Mouse (Mus musculus) embryonic facial prominence, embryonic 15.5 days (tissue): ENCODE measurements at regions not wholly inside any gene's neighbourhood (a gene's known extent, or its start where the extent isn't known, plus 50 kb on each side); places are given as distances from the start of the nearest gene placed in this dataset.
"Not testable (repeated sequence)": the region's sequence is repeated elsewhere in the genome, so short reads cannot be mapped to it uniquely, and the experiment has no call there.

Source experiments
- ATAC-seq: fragments of 200-750 bp; cut with Nextera tagmentation; 2 replicates; pipeline ENCODE4 v1.8.0; 2017; ENCODE audit warnings: low read depth, moderate TSS enrichment; ENCODE audit not compliant: insufficient number of reproducible peaks, low FRiP score, low TSS enrichment
- H3K27ac ChIP-seq: fragments of 300-500 bp; sonication (generic); replicated peaks from 2 replicates; pipeline ENCODE4 v1.5.1; 2015; ENCODE audit warnings: mild to moderate bottlenecking, inconsistent platforms
- H3K27me3 ChIP-seq: fragments of 300-500 bp; sonication (generic); 2 replicates; pipeline ENCODE4 v1.6.1; 2015; ENCODE audit warnings: inconsistent platforms
- H3K36me3 ChIP-seq: fragments of 300-500 bp; sonication (generic); 2 replicates; pipeline ENCODE4 v1.6.1; 2015; ENCODE audit warnings: mild to moderate bottlenecking, inconsistent platforms
- H3K4me1 ChIP-seq: fragments of 300-500 bp; sonication (generic); 2 replicates; pipeline ENCODE4 v1.6.1; 2015; ENCODE audit warnings: inconsistent platforms
- H3K4me2 ChIP-seq: fragments of 300-500 bp; sonication (generic); replicated peaks from 2 replicates; pipeline ENCODE4 v1.6.1; 2015; ENCODE audit warnings: mild to moderate bottlenecking, inconsistent platforms
- H3K4me3 ChIP-seq: fragments of 300-500 bp; sonication (generic); replicated peaks from 2 replicates; pipeline ENCODE4 v1.5.1; 2015; ENCODE audit warnings: mild to moderate bottlenecking, inconsistent platforms
- H3K9ac ChIP-seq: fragments of 300-500 bp; sonication (generic); 2 replicates; pipeline ENCODE4 v1.6.1; 2015; ENCODE audit warnings: inconsistent platforms
- H3K9me3 ChIP-seq: fragments of 300-500 bp; sonication (generic); replicated peaks from 2 replicates; pipeline ENCODE4 v1.6.1; 2016; ENCODE audit warnings: inconsistent platforms
- WGBS: fragments of 180-500 bp; shearing (Covaris S2); methylation state at CpG from one replicate; pipeline ENCODE4 v1.1.7; 2015; 5-methylcytosine and 5-hydroxymethylcytosine counted together

GRCm38 (mm10) chr7:113038906-113039671 is 85.3 kb downstream of the Rassf10 start:
- H3K4me2 ChIP-seq: no peak overlapping the region
- H3K27me3 ChIP-seq: no peaks in the 10 kb centered on the region
- no peak overlapping the region for H3K27ac ChIP-seq
- no peaks in the 10 kb centered on the region for H3K4me1 ChIP-seq
- ATAC-seq: no peak
- no peak overlapping the region for H3K4me3 ChIP-seq
- WGBS: 63% methylated on average over 3 of the region's 3 CpGs
- H3K9ac ChIP-seq: no peak overlapping the region
- H3K36me3 ChIP-seq: no peaks in the 10 kb centered on the region
- no peaks in the 10 kb centered on the region for H3K9me3 ChIP-seq

- not testable (repeated sequence) for H3K27me3 ChIP-seq, H3K36me3 ChIP-seq, H3K4me2 ChIP-seq, H3K27ac ChIP-seq, ATAC-seq, H3K4me1 ChIP-seq, H3K4me3 ChIP-seq, H3K9me3 ChIP-seq, H3K9ac ChIP-seq
- WGBS: 65% methylated on average over 8 of the region's 8 CpGs
Measured at GRCm38 (mm10) chr7:113045613-113046159, 91.9 kb downstream of the Rassf10 start.

GRCm38 (mm10) chr7:113046406-113046805 is 92.6 kb downstream of the Rassf10 start:
- H3K27ac ChIP-seq: no peak overlapping the region

GRCm38 (mm10) chr7:113047583-113047982 is 93.8 kb downstream of the Rassf10 start:
- Histone ChIP-seq H3K27me3 (no peaks in the 10 kb centered on the region), H3K27ac (no peak overlapping the region; the same call in 1 of the 2 replicates), H3K36me3 (no peaks in the 10 kb centered on the region), H3K4me3 (no peak overlapping the region), H3K9ac (no peak overlapping the region), H3K4me1 (peaks cover 10% of the 10 kb centered on the region), H3K4me2 (no peak overlapping the region), H3K9me3 (no peaks in the 10 kb centered on the region)
- no peak for ATAC-seq
- WGBS: 66% methylated on average over 3 of the region's 3 CpGs

More at GRCm38 (mm10) chr7:113046406-113046805, 92.6 kb downstream of the Rassf10 start:
- ATAC-seq: no peak
- peaks cover 10% of the 10 kb centered on the region for H3K4me1 ChIP-seq
- 76% methylated on average over 4 of the region's 4 CpGs for WGBS
- H3K4me3 ChIP-seq: no peak overlapping the region
- no peaks in the 10 kb centered on the region for H3K9me3 ChIP-seq
- no peaks in the 10 kb centered on the region for H3K36me3 ChIP-seq
- no peak overlapping the region for H3K4me2 ChIP-seq
- H3K27me3 ChIP-seq: no peaks in the 10 kb centered on the region
- no peak overlapping the region for H3K9ac ChIP-seq

GRCm38 (mm10) chr7:113048097-113048795 is 94.5 kb downstream of the Rassf10 start:
- Histone ChIP-seq H3K4me3 (no peak overlapping the region), H3K4me2 (no peak overlapping the region), H3K9ac (no peak overlapping the region), H3K27me3 (no peaks in the 10 kb centered on the region), H3K4me1 (peaks cover 10% of the 10 kb centered on the region), H3K9me3 (no peaks in the 10 kb centered on the region), H3K27ac (no peak overlapping the region), H3K36me3 (no peaks in the 10 kb centered on the region)
- peak; percentile 63 for ATAC-seq
- 51% methylated on average over 4 of the region's 4 CpGs for WGBS

DNA sequence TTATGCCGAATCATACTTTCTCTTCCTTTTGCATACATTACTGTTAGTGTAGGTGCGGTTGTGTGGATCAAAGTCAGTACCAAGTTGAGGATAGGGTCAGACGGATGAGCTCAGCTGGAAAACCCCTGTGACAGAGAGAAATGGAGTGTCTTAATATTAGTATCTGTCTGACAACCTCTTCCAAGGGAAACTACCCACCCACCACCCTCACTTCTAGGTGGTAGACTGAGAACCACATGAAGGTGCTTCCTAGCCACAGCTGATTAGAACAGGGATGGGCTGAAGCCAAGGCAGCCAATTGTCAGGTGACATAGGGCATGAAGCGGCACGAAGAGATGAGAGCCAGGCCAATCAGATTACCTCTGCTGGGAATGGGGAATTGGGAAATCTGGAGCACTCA is 95.7 kb downstream of the Rassf10 start:
- no peaks in the 10 kb centered on the region for H3K9me3 ChIP-seq
- H3K27me3 ChIP-seq: no peaks in the 10 kb centered on the region
- no peaks in the 10 kb centered on the region for H3K36me3 ChIP-seq
- WGBS: 89% methylated on average over 5 of the region's 5 CpGs
- H3K4me2 ChIP-seq: no peak overlapping the region
- ATAC-seq: no peak
- peaks cover 10% of the 10 kb centered on the region for H3K4me1 ChIP-seq
- H3K27ac ChIP-seq: no peak overlapping the region
- H3K9ac ChIP-seq: no peak overlapping the region
- no peak overlapping the region for H3K4me3 ChIP-seq

DNA sequence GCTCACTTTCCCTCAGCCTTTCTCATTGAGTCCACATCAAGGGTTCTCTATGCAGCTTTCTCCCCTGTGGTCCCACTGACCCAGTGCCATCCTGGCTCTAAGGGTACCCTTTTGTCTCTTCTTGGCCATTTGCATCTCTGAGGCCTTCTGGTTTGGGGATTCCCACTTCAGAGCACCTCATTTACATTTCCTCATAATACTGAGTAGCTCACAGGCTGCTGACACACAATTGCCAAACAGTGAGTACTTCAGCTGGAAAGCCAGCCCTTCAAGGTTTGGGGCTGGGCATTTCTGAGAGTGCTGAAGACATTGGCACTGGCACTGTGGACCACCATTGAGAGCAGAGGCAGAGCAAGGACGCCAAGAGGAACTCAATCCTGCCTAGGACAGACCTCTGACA is 99.2 kb downstream of the Rassf10 start:
- Histone ChIP-seq H3K4me2 (no peak overlapping the region), H3K9ac (no peak overlapping the region), H3K27ac (no peak overlapping the region), H3K4me3 (no peak overlapping the region), H3K4me1 (peaks cover 8% of the 10 kb centered on the region), H3K9me3 (no peaks in the 10 kb centered on the region), H3K27me3 (no peaks in the 10 kb centered on the region), H3K36me3 (no peaks in the 10 kb centered on the region)
- ATAC-seq: no peak
- WGBS: 36% methylated on average over 1 of the region's 1 CpGs

DNA sequence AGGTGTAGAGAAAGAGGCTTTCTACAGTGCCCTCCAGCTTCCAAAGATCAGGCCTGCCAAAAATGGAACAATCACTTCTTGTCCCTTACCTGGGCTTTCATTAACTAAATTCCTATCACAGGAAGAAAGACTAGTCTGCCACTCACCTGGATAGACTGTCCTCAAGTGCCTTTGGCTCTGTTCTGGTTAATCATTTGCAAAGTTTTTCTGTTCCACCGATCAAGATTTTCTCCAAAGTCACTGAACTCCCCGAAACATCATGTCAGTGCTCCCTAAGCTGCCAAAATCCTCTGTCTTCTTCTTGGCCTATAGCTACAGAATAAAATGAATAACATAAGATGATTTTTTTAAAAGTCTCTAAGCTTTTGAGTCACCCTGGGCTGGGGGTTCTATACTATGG is 102.7 kb downstream of the Rassf10 start:
- peaks cover 12% of the 10 kb centered on the region for H3K4me1 ChIP-seq
- ATAC-seq: no peak
- 70% methylated on average over 2 of the region's 2 CpGs for WGBS
- H3K27me3 ChIP-seq: no peaks in the 10 kb centered on the region
- no peak overlapping the region for H3K4me3 ChIP-seq
- no peaks in the 10 kb centered on the region for H3K36me3 ChIP-seq
- no peaks in the 10 kb centered on the region for H3K9me3 ChIP-seq
- H3K4me2 ChIP-seq: no peak overlapping the region
- H3K27ac ChIP-seq: no peak overlapping the region
- H3K9ac ChIP-seq: no peak overlapping the region

- ATAC-seq: no peak
Measured at GRCm38 (mm10) chr7:113059211-113059966, 105.6 kb downstream of the Rassf10 start.

DNA sequence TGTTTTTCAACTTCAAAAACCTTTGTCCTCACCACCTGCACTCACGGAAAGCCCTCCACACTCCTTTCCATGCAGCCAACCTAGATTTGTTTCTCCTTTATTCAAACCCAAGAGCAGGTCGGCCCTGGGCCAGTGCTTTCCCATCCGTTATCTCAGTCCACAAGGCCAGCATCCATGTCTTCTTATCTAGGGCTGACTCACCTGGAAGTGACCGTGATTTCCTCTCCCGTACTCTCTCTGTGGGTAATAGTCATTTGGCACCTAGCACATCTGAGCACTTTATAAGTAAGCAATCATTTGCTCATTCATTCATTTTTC is 106.2 kb downstream of the Rassf10 start:
- peaks cover 12% of the 10 kb centered on the region for H3K4me1 ChIP-seq
- WGBS: 72% methylated on average over 5 of the region's 5 CpGs
- H3K9ac ChIP-seq: no peak overlapping the region
- ATAC-seq: no peak
- H3K4me3 ChIP-seq: no peak overlapping the region
- no peak overlapping the region for H3K4me2 ChIP-seq
- 0 out of 2 replicates have a peak overlapping the region, but pooled peaks have one; percentile 23 for H3K27ac ChIP-seq
- no peaks in the 10 kb centered on the region for H3K9me3 ChIP-seq
- no peaks in the 10 kb centered on the region for H3K27me3 ChIP-seq
- no peaks in the 10 kb centered on the region for H3K36me3 ChIP-seq

More at GRCm38 (mm10) chr7:113059211-113059966, 105.6 kb downstream of the Rassf10 start:
- no peaks in the 10 kb centered on the region for H3K36me3 ChIP-seq
- peak overlapping the region; percentile 40; the same call in 1 of the 2 replicates for H3K27ac ChIP-seq
- H3K27me3 ChIP-seq: no peaks in the 10 kb centered on the region
- WGBS: 23% methylated on average over 12 of the region's 12 CpGs
- H3K9ac ChIP-seq: no peak overlapping the region
- no peak overlapping the region for H3K4me3 ChIP-seq
- H3K9me3 ChIP-seq: no peaks in the 10 kb centered on the region
- H3K4me1 ChIP-seq: peaks cover 12% of the 10 kb centered on the region
- no peak overlapping the region for H3K4me2 ChIP-seq

DNA sequence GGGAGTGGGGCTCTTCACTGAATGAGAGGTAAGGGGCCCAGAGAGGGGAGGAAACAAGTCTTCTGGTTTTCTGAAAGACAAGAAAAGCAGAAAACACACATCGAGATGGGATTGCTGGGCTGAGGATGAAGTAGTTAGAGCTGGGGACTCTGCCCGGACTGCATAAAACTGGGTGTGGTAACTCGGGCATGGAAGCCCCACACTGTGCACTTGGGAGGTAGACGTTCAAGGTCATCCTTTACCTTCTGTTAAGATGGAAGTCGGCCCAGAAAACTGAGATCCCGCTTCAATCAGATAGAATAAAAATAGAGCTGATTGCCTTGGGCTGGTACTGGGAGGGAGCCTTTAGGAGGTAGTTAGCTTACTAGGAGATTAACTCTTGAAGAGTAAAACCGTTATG is 107.2 kb downstream of the Rassf10 start:
- 66% methylated on average over 7 of the region's 7 CpGs for WGBS
- Histone ChIP-seq H3K36me3 (no peaks in the 10 kb centered on the region), H3K9me3 (no peaks in the 10 kb centered on the region), H3K4me2 (no peak overlapping the region), H3K27me3 (no peaks in the 10 kb centered on the region), H3K4me1 (peaks cover 12% of the 10 kb centered on the region), H3K4me3 (no peak overlapping the region), H3K27ac (no peak overlapping the region), H3K9ac (no peak overlapping the region)
- ATAC-seq: no peak
